ENCODE assay signal across 8 mouse cellular contexts in genomic region chr16:31465630-31466029, GRCm38 (mm10). TPM values are rescaled to one million over a fixed set of nuclear protein-coding genes. Genes with fewer than 3 reads are reported as not detected.
A peak's percentile ranks its signal among the peaks of the same experiment; 100 is the strongest.
DNase-seq lines count a peak whose midpoint lies in the region; ATAC-seq and TF ChIP-seq lines count a peak whose summit lies in the region.
"Had no signal": no experiment of that assay in that cellular context is flagged by ENCODE, and none has a peak within 500 bp of the region (broad histone marks: within the 10 kb centered on the region; RNA-seq: fewer than 3 reads in every experiment).

No protein-coding gene starts in this region.

- H3K27ac ChIP-seq in midbrain, embryonic 11.5 days (ENCODE audit: low read depth, low read length), result no peak overlapping the region
- H3K27ac ChIP-seq in midbrain, embryonic 16.5 days (ENCODE audit: low read length), result no peak overlapping the region
- no peak overlapping the region for H3K27ac ChIP-seq in bone marrow, adult 2 months (ENCODE audit: control insufficient read depth, insufficient read depth, low read depth, low read length, poor library complexity)
- no peak overlapping the region for H3K27ac ChIP-seq in stomach, embryonic 15.5 days
- H3K27ac ChIP-seq: limb, embryonic 13.5 days had no signal

- TF ChIP-seq POLR2A in bone marrow, adult 2 months (IDR thresholded peaks at IDR 0.05; ENCODE audit: borderline replicate concordance, control insufficient read depth, low read depth, low read length), result no peak

- 0 out of 2 replicates have a peak, but pooled peaks have one; percentile 14 for ATAC-seq in midbrain, embryonic 11.5 days (ENCODE audit: low FRiP score)
- no peak for ATAC-seq in midbrain, embryonic 16.5 days
- ATAC-seq in stomach, embryonic 15.5 days (ENCODE audit: insufficient read depth, low FRiP score, low read depth), result 0 out of 2 replicates have a peak, but pooled peaks have one; percentile 57

- H3K4me1 ChIP-seq in midbrain, embryonic 11.5 days (ENCODE audit: control insufficient read depth, insufficient read depth, low read length), result no peaks in the 10 kb centered on the region
- H3K4me1 ChIP-seq in midbrain, embryonic 16.5 days (ENCODE audit: control insufficient read depth, insufficient read depth, low read length), result 0 out of 2 replicates have a peak, but pooled peaks cover under 1% of the 10 kb centered on the region
- H3K4me1 ChIP-seq in bone marrow, adult 2 months (ENCODE audit: control insufficient read depth, insufficient read depth, low read length), result no peaks in the 10 kb centered on the region
- peaks cover 2% of the 10 kb centered on the region; the same call in 1 of the 2 replicates for H3K4me1 ChIP-seq in stomach, embryonic 15.5 days
- H3K4me1 ChIP-seq: limb, embryonic 13.5 days had no signal

- H3K4me3 ChIP-seq in midbrain, embryonic 11.5 days (ENCODE audit: low read depth, low read length), result no peak overlapping the region
- H3K4me3 ChIP-seq in midbrain, embryonic 16.5 days (ENCODE audit: low read depth, low read length), result no peak overlapping the region
- no peak overlapping the region for H3K4me3 ChIP-seq in bone marrow, adult 2 months (replicated peaks; ENCODE audit: control insufficient read depth, low read depth, low read length)
- H3K4me3 ChIP-seq in stomach, embryonic 15.5 days (replicated peaks), result no peak overlapping the region
- H3K4me3 ChIP-seq: limb, embryonic 13.5 days had no signal

- DNase-seq in midbrain, embryonic 11.5 days (ENCODE audit: low spot score, missing footprints), result no peak
- peak; percentile 81 for DNase-seq in Muller cell, postnatal 12 days (ENCODE audit: inconsistent ontology term)
- DNase-seq in heart, postnatal 4 days, result peak; percentile 64
- DNase-seq in left cerebral cortex, postnatal 4 days, result peak; percentile 44

- H3K9ac ChIP-seq in midbrain, embryonic 11.5 days (ENCODE audit: low read length), result no peak overlapping the region
- H3K9ac ChIP-seq in midbrain, embryonic 16.5 days (ENCODE audit: low read depth, low read length), result no peak overlapping the region
- H3K9ac ChIP-seq in stomach, embryonic 15.5 days, result no peak overlapping the region
- H3K9ac ChIP-seq: limb, embryonic 13.5 days had no signal

- no peaks in the 10 kb centered on the region for H3K9me3 ChIP-seq in midbrain, embryonic 11.5 days (ENCODE audit: control insufficient read depth, low read length)
- H3K9me3 ChIP-seq in midbrain, embryonic 16.5 days (replicated peaks; ENCODE audit: control insufficient read depth, low read length, poor library complexity, severe bottlenecking), result no peaks in the 10 kb centered on the region; the same call in 1 of the 2 replicates
- H3K9me3 ChIP-seq in stomach, embryonic 15.5 days, result no peaks in the 10 kb centered on the region
- H3K9me3 ChIP-seq: limb, embryonic 13.5 days had no signal

- no peaks in the 10 kb centered on the region for H3K36me3 ChIP-seq in midbrain, embryonic 11.5 days (ENCODE audit: control insufficient read depth, insufficient read depth, low read length)
- H3K36me3 ChIP-seq in midbrain, embryonic 16.5 days (ENCODE audit: control insufficient read depth, insufficient read depth, low read length), result no peaks in the 10 kb centered on the region
- no peaks in the 10 kb centered on the region for H3K36me3 ChIP-seq in stomach, embryonic 15.5 days
- H3K36me3 ChIP-seq: limb, embryonic 13.5 days had no signal

- no peaks in the 10 kb centered on the region for H3K27me3 ChIP-seq in midbrain, embryonic 11.5 days (ENCODE audit: control insufficient read depth, insufficient read depth, low read length)
- no peaks in the 10 kb centered on the region for H3K27me3 ChIP-seq in midbrain, embryonic 16.5 days (ENCODE audit: control insufficient read depth, insufficient read depth, low read depth, low read length)
- no peaks in the 10 kb centered on the region for H3K27me3 ChIP-seq in stomach, embryonic 15.5 days (replicated peaks)

- TF ChIP-seq CTCF in bone marrow, adult 2 months (IDR thresholded peaks at IDR 0.05; ENCODE audit: control insufficient read depth, insufficient read depth, low read length), result peak; percentile 21; the same call in 1 of the 2 replicates

- no peak overlapping the region for H3K4me2 ChIP-seq in midbrain, embryonic 11.5 days
- H3K4me2 ChIP-seq in midbrain, embryonic 16.5 days (ENCODE audit: low read length), result no peak overlapping the region
- H3K4me2 ChIP-seq in stomach, embryonic 15.5 days, result no peak overlapping the region
- H3K4me2 ChIP-seq: limb, embryonic 13.5 days had no signal

- WGBS in midbrain, embryonic 11.5 days, result 31% methylated on average over 4 of the region's 4 CpGs
- WGBS in midbrain, embryonic 16.5 days, result 48% methylated on average over 4 of the region's 4 CpGs
- WGBS in bone marrow, adult 2 months, result 68% methylated on average over 4 of the region's 4 CpGs
- WGBS in stomach, embryonic 15.5 days, result 39% methylated on average over 4 of the region's 4 CpGs

- intact Hi-C loops in left cerebral cortex, postnatal 4 days (cut with DNase I), result loop anchor here (10.0 kb wide), 1 partner anchor 449 kb away; no protein-coding TSS in a partner anchor

RNA-seq across cellular contexts. Expression of gene Bdh1, which starts 43.5 kb away (rescaled TPM):
- 19.0 and 21.3 TPM in 2 replicates for polyA plus RNA-seq in midbrain, embryonic 11.5 days (2014; fragmentation: Nextera tagmentation; extraction: Ambion mirVana)
- 113 and 124 TPM in 2 replicates for polyA plus RNA-seq in midbrain, embryonic 16.5 days (2015; fragmentation: Nextera tagmentation; extraction: Ambion mirVana)
- polyA plus RNA-seq in bone marrow, adult 2 months (2011; ENCODE audit: insufficient read depth, insufficient read length, low replicate concordance, missing spikeins), result 3.2 and 8.1 TPM in 2 replicates
- total RNA-seq in heart, postnatal 4 days (2021), result 1 to 10 TPM in 1 of 2 experiments, under 1 TPM in 1; 0.81 to 1.0 TPM
- 100 to 1,000 TPM; 259 to 272 TPM for total RNA-seq in left cerebral cortex, postnatal 4 days (2021)
- 62.6 and 85.6 TPM in 2 replicates for polyA plus RNA-seq in stomach, embryonic 15.5 days (2015; fragmentation: Nextera tagmentation; extraction: Ambion mirVana)
